Mouse (Mus musculus): ENCODE data around the gene Nmur1.

The Nmur1 gene

DNA sequence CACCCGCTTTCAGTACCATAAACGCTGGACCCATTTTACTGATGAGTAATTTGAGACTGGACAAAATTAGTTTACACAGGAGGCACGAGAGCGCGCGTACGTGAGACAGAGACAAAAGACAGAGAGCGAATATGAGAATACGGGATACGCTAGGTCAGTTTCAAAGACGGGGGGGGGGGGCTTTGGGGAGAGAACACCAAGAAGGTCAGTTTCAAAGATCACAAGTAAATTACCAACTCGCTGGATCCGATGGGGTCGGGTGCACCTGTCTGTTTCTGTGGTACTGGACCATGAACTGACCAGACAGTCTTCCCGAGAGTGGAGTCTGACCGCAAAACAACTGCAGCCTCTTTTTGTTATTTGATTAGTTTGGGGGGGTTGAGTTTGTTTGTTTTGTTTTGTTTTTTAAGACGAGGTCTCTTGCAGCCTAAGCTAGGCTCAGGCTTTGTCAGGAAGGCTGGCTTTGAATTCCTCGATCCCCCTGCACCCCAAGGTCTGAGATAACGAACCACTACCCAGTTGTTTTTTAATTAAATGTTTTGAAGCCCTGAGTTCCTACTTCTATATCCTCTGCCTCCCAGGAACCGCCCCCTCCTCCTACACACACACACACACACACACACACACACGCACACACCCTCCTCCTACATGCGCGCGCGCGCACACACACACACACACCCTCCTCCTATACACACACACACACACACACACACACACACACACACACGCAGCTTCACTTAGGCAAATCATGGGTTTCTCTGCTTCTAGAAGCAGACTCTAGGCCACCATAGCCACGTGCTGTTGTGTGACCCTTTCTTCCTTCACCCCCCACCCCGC lies 15.1 kb upstream of the Nmur1 start:
- DNase-seq (ENCODE audit: low read depth, low spot score): no peak

DNA sequence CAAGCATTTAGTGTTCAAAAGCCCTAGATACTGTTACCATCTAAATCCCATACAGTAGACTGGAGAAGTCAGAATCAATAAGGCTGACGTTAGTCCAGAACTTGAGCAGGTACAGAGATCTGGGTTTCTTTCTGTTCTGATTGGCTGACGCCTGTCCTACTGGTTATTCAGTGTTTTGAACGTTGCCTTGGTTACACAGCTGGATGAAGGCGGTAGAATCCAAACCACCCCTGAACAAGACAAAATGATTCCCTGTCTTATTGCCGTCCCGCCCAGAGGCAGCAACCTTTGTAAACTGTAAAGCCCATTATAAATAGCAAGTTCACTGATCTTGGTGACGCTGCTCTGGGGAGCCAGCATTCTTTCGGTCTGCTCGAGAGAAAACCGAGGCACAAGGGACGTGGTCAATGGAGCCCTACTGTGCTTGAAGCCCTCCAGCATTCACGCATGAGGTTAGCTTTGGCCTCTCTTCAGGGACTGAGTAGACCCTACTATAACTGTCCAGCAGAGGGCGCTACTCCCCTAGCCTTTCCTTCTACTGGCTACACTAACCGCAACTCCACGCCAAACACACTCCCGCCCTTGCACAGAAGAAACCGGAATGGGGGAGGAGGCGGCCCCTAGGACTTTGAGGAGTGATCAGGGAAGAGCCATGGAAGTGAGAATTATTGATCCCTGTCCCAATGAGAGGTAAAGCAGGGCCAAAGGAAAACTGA lies 14.3 kb upstream of the Nmur1 start:
- peak; percentile 92 for DNase-seq (ENCODE audit: low read depth, low spot score)

DNA sequence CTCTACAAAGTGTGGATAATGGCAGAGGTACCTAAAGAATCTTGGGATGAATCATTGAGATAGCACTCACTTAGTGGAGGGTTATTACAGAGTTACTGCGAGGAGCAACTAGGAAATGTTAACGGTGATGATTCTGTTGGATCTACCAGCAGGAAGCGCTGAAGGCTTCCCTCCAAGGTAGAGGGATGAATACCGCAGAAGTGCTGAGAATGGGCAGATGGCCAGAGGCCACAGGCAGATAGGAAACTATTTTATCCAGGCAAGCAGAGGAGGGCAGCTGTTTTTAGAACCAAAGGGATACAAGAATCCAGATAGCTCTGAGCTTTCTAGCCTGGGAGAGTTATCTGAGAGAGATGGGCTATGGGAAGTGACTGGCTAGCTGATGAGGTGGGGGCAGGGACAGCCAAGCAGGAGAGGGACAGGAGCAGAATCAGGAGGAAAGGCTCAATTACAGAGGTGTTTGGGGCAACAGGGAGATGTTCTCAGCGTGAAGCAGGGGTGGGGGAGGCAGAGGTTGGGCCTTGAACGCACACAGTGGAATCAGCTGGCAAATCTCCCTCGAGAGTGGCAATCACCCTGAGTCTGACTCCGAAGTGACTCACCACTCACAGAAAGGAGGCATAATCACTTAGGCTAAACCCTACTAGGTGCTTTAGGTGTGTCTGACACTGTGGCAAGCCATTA lies 13.6 kb upstream of the Nmur1 start:
- no peak for DNase-seq (ENCODE audit: low read depth, low spot score)

DNA sequence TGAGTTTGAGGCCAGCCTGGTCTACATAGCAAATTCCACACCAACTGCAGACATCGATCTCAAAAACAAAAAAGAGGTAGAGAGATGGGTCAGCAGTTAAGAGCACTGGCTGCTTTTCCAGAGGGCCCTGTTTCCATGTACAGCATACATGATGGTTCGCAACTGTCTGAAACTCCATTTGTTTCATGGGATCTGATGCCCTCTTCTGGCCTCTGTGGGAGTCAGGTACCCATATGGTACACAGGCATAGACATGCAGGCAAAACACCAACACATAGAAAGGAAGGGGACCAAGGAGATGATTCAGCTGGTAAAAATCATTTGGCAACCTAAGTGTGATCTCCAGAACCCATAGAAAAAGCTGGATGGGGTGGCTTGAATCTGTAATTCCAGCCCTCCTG lies 12.5 kb upstream of the Nmur1 start:
- DNase-seq (ENCODE audit: low read depth, low spot score): no peak

DNA sequence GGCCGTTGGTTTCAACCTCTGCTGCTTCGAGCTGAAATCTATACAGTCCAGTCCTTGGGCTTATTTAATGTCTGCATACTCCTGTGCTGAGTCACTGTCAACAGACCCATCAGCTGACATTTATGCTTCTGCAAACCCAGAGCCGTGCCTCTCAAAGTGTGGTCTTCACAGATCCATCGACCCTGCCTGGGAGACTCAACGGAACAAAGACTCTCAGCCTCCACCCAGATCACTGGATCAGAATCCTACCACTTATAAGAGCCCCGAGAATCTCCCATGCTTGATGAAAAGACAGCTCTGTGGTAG lies 11.9 kb upstream of the Nmur1 start:
- no peak for DNase-seq (ENCODE audit: low read depth, low spot score)

DNA sequence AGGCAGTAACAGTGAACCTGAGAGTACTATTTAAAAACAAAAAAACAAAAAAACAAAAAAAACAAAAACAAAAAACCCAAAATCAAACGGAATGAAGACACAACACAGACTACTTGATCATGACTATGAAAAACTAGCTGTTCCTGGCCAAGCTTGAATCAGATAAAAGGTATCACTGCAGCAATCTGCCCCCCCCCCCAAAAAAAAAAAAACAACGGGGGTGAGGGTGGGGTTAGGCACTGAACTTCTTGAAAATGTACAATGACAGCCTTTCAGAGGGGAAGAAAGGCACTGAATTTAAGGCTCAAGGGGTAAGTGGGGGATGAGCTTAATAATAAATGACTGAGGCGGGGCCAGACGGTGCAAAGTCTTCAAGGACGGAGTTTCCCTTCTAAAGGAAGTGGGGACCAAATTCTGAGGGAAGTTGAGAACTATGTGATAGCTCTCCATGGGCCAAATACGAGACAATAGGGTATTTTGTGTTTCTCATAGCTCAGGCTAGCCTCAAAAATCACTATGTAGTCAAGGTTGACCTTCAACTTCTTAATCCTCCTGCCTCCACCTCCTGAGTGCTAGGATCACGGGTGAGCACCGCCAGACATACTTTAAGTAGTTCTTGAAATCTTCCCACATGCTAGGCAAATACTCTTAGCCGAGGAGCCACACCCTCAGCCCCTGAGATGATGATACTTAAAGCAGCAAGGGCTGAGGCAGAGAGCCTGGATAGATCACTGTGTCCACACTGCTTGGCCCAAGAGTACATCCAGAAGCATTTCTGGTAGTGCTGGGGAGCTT lies 11.4 kb upstream of the Nmur1 start:
- no peak for DNase-seq (ENCODE audit: low read depth, low spot score)

DNA sequence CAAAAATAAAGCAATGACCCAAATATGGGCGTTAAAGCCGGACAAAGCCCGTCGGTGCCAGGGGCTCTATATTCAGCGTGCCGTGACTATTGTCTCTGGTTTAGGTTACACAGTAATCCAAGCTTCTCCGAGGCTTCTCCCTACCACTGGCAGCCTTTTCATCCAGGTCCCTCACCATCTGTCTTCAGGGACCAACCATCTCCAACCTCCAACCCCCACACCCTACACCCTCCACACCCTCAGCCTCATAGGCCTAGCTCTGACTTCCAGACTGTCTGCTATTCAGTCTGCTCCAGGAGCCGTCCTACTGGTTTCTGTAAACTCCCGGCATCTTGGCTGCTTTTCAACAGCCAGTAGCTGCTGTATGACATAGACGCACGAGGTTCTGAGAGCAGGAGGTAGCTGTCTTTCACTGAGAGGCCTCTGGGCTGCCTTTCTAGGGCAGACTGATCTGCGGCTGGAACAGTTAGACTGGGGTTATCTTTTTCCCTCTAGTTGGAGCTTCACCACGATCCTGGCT lies 9.3 kb upstream of the Nmur1 start:
- DNase-seq (ENCODE audit: low read depth, low spot score): no peak

DNA sequence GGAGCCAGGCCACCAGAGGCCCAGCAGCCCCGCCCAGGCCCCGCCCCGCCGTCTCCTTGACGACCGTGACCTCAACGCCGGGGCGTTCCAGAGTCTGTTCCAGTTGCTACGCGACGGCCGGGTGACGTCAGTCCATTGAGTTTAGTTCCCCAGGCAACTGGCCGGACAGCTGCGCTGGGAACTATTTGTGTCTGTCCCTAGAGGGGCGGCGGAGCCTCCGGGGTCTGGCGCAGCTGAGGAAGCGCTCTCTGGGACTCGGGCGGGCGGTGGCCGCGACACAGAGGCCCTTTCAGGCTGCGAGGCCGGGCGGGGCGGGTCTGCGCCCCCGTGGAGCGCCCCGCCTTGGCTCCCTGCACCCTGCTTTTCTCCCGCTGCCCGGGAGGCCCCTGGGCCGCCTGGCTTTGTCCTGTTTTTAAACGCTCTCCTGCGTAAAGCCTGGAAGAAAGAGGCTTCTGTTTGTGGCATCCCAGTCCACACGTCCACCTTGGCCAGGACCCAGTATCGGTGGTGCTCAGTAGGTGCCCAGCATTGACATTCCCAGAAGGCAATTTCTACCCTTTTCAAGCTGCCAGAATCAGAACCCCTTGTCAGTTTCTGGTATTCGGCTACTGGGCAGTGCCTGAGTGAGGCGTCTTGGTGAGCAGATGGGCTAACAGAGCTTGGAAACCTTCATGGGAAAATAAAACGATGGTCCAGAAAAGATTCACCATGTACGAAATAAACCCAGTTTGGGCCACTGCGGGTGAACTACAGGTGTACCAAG lies 8.6 kb upstream of the Nmur1 start:
- peak; percentile 90 for DNase-seq (ENCODE audit: low read depth, low spot score)

DNA sequence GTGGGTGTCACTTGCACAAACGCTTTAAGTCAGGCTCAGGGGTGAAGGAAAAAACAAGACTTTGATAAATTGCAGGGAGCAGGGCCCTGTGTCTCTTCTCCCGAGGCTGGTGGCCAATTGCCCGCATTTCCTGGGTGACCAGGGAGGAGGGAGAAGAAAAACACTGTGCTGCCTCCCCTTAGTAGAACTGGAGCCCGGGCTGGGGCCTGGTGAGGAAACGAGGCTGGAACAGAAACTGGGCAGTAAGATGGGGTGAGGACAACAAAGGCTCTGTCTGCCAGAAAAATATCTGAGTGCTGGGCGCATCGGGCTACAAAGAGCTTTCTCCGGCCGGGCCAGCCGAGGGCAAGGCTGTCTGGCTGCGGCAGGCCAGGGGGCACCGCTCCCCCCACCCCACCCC lies 8.0 kb upstream of the Nmur1 start:
- DNase-seq (ENCODE audit: low read depth, low spot score): no peak

DNA sequence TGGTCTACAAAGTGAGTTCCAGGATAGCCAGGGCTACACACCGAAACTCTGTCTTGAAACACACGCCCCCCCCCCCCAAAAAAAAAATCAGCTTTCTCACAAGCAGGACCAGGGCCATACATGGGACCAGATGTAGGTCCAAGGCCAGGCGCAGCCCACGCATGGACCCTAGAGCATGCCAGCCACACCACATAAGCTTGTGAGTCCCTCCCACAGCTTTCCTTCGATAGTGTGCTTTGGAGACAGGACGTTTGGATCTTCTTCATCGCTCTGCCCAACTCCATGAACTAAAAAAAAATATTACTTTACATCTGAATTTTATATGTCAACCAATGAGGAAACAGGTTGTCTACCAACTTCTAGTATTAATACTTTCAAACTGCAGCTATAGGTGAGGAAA lies 7.3 kb upstream of the Nmur1 start:
- no peak for DNase-seq (ENCODE audit: low read depth, low spot score)

DNA sequence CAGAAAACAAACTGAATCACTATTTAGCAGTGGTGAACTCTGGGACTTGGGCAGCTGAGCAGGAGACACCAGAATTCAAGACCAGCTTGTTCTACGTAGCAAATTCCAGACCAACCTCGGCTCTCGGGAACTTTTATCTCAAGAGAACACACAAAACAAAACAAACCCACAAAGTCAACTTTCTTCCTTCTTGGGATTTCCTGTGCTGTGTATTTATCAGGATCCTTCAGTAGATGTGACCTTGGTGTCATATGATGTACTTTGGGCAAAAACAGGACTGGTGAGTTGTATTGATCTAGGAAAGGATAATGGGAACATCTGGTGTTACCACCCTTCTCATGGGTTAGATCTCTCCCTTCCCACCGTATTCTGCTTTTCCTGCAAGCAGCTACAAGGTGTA lies 6.8 kb upstream of the Nmur1 start:
- DNase-seq (ENCODE audit: low read depth, low spot score): no peak

DNA sequence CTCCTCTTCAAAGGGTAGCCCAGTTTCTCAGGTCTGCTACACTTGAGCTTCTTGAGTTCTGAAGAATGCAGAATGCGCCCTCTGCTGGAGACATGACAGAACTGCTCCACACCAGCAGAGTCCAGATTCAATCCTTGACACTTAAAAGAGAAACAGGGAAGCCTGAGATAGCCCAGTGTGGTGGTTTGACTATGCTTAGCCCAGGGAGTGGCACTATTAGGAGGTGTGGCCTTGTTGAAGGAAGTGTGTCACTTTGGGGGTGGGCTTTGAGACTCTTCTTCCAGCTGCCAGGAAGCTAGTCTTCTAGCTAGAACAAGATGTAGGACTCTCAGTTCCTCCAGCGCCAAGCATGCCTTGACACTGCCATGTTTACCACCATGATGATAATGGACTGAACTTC lies 4.0 kb upstream of the Nmur1 start:
- DNase-seq (ENCODE audit: low read depth, low spot score): peak; percentile 81

DNA sequence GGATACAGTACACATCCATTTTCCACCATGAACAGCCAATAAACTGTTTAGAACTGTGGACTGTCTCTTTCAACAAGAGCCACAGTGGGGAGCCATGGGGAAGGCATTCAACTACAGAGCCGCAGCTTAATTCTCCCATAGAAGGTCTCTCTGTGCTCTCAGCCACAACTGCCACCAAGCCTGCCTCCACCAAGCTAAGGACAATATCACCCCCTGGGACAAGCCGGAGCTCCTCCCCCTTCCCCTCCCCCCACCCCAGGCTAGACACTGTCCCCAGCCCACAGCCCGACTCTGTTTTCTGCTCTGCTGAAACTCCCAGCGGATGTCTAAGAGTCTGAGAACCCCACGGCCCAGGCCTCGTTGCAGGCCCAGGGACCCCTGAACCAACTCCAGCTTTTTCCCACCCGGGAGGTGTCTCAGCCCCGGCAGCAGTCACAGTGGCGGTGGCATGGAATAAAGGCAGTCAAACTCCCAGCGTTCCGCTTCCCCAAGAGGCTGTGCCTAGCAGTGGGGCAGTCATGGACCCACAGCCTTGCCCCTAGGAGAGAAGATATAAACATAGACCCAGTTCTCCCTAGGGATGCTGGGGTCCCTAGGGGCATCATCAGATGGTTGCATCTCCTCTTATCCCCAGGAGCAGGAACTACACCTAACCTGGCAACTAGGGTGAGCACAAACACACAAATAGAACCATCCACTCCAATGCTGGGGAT lies 1.0 kb downstream of the Nmur1 start:
- no peak for DNase-seq (ENCODE audit: low read depth, low spot score)

DNA sequence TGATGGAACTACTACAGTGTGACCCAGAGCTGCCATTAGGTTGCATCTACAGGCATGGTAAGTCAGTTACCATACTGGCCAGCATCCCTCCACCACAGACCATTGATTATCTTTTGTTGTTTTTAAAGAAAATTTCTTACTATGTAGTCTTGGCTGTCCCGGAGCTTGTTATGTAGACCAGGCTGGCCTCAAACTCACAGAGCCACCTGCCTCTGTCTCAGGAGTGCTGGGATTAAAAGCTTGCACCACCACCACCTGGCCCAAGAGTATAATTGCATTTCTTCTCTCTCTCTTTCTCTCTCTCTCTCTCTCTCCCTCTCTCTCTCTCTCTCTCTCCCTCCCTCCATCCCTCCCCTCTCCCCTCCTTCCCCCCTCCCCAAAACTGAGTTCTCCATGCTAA lies 1.7 kb downstream of the Nmur1 start:
- no peak for DNase-seq (ENCODE audit: low read depth, low spot score)

DNA sequence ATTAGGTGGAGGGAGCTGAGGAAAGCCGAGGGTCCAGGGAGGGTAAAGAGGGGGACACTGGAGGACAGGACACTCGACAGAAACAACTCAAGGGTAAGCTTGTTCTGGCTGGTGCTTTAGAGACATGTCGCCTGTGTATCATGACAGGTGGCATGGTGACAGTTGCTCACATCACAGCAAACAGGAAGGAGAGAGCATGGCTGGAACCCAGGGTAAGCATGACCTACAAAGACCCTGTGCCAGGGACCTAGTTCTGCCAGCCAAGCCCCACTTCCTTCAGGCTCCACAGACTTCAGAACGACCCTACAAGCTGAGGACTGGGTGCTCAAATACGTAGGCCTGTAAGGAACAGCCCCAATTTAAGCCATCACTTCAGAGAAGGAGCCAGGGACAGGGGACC lies 2.1 kb downstream of the Nmur1 start:
- DNase-seq (ENCODE audit: low read depth, low spot score): no peak

DNA sequence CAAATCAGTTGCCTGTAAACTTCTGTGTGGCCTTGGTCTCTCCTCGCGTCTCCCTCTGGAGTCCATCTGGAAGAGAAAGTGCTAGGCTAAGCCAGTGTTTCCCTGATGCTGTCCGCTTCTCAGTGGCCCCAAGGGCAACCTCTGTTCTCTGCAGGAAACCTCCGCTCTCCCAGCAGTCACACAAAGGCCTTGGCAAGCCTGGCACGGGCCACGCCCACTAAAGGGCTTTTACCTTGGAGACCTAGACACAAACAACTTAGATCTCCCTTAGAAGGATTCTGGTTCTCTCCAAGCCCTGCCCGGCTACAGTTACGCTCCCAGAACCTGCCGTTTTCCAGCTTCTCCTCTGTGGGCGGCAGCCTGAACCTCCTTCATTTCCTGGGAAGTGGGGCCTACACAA lies 5.0 kb downstream of the Nmur1 start:
- DNase-seq (ENCODE audit: low read depth, low spot score): no peak

DNA sequence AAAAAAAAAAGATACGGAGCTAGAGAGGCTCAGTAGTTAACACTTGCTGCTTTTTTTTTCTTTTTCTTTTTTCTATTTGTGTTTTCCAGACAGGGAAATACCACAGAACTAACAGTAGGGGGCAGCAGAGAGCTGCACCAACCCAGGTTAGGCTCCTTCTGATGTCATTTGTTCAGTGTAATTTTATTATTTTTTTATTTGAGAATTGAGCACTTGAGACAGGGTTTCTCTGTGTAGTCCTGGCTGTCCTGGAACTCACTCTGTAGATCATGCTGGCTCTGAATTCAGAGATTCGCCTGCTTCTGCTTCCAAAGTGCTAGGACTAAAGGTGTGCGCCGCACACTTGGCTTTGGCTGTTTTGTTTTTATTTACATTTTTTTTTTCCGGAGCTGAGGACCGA lies 9.7 kb downstream of the Nmur1 start:
- no peak for DNase-seq (ENCODE audit: low read depth, low spot score)

DNA sequence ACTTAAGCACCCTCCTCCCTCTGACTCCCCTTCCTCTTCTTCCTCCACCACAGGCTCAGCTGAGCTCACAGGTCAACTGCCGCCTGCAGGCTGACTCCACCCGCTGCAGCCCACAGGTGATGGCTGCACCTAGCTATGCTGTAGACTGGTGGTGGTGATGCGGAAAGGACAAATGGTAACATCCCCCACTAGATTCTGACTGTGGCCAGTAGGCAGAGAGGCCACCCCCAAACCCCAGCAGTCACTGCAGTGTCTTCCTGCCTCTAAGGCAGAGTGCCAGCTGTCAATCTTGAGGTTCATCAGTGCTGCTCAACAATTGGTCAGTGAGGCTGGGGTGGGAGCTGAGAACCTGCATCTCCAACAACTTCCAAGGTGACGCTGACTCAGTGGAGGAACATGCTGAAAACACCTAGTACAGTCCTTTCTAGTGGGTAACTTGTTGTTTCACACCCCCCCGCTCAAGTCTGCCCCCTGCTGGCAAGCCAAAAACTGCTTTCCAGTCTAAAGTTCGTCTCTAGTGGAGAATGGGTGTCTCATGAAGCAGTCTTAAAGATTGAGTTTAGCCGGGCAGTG lies 10.3 kb downstream of the Nmur1 start:
- DNase-seq (ENCODE audit: low read depth, low spot score): no peak

DNA sequence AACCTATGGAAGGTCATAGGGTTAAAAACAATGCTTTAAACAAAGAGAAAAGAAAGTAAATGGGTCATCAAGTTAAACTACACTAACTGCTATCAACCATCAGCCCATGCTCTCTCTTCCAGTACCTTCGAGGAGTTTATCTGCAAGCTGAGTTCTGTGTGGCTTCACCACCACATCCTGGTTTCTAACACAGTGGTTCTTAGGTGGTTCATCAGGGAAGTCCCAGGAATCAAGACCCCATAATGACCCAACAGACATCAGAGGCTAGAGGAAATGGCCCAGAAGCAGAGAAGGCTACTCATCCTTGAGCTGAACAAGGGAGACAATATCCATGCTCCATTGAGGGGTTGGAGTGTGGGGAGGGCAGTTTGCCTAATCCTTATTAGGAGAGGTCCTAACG lies 10.9 kb downstream of the Nmur1 start:
- DNase-seq (ENCODE audit: low read depth, low spot score): no peak

DNA sequence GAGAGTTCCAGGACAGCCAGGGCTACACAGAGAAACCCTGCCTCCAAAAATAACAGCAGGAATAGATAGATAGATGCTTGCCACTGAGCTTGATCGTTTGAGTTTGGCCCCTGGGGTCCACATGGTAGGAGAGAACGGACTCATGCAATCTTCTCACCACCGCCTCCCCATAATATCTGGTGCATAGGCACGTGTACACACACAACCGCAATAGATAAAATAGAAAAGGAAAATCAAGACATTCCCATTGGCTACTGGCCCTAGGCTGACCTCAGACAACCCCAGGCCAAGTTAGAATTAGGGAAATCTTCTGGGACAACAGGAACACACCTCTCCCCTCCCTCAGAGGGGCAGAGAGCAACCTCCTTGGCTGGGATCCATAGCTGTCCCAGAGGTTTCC lies 11.3 kb downstream of the Nmur1 start:
- DNase-seq (ENCODE audit: low read depth, low spot score): no peak

Data from WW6 (cell line).